Mouse (Mus musculus) kidney, postnatal 10 days (tissue): ENCODE results near the gene Cetn2.
A peak's percentile ranks its signal among the peaks of the same experiment; 100 is the strongest.

Experiments used
- DNase-seq: peaks from one replicate; pipeline ENCODE4 v3.0.0; 2021; ENCODE audit warnings: mixed read lengths

The Cetn2 gene

GRCm38 (mm10) chrX:72917884-72918681, at the start of gene Cetn2, which contains the start of gene Nsdhl:
Cetn2 (minus strand) TSS chrX:72918411.
Nsdhl (plus strand) TSS chrX:72918557.
- peak; percentile 91 for DNase-seq

- DNase-seq: no peak
Measured at GRCm38 (mm10) chrX:72962743-72963142, 44.5 kb upstream of the Cetn2 start.

GRCm38 (mm10) chrX:72961511-72961910, 43.3 kb upstream of the Cetn2 start:
- no peak for DNase-seq

GRCm38 (mm10) chrX:72960431-72960830, 42.2 kb upstream of the Cetn2 start:
- peak; percentile 22 for DNase-seq

GRCm38 (mm10) chrX:72956486-72956885, 38.3 kb upstream of the Cetn2 start:
- DNase-seq: no peak

- DNase-seq: peak; percentile 12
Measured at GRCm38 (mm10) chrX:72953464-72953863, 35.3 kb upstream of the Cetn2 start.

- no peak for DNase-seq
Measured at GRCm38 (mm10) chrX:72921391-72921790, 3.2 kb upstream of the Cetn2 start.

GRCm38 (mm10) chrX:72918682-72919059, 460 bp upstream of the Cetn2 start:
- no peak for DNase-seq

- DNase-seq: no peak
Measured at GRCm38 (mm10) chrX:72911611-72912010, 6.6 kb downstream of the Cetn2 start.

GRCm38 (mm10) chrX:72908404-72908741, 9.8 kb downstream of the Cetn2 start:
- peak; percentile 50 for DNase-seq

- no peak for DNase-seq
Measured at GRCm38 (mm10) chrX:72907619-72908403, 10.4 kb downstream of the Cetn2 start.

GRCm38 (mm10) chrX:72902530-72902929, 15.7 kb downstream of the Cetn2 start:
- DNase-seq: no peak

- DNase-seq: no peak
Measured at GRCm38 (mm10) chrX:72896055-72896437, 22.2 kb downstream of the Cetn2 start.

GRCm38 (mm10) chrX:72895388-72896054, 22.7 kb downstream of the Cetn2 start:
- DNase-seq: no peak
